Mouse (Mus musculus): Measurements from ENCODE around the gene Phactr1.
A peak's percentile ranks its signal among the peaks of the same experiment; 100 is the strongest.

The Phactr1 gene

DNA sequence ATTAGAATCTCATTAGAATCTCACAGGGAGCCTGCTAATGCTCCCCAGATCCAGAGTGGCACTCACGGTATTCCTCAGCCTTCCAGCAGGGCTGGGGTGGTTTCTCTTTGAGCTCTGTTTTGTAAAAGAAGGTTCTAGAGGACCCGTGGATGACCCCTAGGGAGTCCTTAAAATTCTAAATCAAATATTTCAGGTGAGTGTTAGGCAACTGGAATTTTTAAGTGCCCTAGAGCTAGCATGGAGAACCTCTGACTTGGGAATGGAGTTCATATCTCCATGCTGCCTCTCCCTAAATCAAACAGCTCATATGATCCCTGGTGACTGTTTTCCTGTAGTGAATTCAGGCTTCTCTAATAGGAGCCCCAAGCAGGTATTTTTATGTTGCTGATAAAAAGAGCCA is 197.9 kb downstream of the Phactr1 start:
- DNase-seq: no peak

DNA sequence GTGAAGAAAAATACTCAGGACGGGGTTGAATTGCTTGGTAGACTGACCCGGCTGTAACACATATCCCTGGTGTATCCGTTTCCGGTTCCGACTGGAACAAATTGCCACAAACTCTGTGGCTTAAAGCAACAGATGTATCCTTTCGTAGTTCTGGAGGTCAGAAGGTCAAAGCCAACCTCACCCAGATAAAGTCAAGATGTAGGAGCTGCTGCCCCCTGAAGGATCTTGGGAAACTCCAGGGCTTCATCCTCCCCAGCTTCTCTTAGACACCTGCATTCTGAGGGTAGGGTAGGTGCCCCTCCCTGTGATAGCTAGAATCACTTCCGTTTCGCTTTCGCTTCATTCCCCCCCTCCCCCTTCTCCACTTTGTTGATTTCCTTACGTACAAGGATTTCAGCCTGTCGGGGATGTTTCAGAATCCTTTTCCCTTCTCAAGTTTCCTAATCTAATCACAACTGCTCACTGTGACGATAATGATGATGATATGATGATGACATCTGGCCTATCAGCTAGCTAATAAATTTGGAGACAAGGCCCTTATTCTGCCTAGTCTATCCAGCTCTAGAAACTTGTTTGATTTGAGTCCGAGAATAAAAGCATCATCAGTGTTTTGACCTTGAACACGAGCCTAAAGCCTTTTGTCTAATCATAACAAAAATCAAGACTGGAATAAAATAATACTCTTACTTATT is 203.8 kb downstream of the Phactr1 start:
- DNase-seq: no peak

DNA sequence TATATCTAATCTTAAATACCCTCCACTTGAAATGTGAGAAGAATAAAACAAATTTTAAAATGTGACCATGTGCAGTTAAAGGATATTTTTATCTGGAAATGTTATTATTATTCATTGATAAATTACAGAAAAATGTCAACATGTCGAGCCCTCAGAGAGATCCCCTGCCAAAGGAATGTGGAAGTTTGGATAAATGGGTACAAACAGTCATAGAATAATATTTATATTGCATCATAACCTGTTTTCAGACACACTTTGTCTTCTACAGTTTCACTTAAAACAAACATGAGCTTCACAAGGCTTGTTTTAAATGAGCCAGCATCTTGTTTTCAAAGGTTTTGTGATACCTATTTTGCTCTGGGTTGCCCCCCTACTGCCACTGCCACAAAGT is 204.3 kb downstream of the Phactr1 start:
- DNase-seq: no peak

DNA sequence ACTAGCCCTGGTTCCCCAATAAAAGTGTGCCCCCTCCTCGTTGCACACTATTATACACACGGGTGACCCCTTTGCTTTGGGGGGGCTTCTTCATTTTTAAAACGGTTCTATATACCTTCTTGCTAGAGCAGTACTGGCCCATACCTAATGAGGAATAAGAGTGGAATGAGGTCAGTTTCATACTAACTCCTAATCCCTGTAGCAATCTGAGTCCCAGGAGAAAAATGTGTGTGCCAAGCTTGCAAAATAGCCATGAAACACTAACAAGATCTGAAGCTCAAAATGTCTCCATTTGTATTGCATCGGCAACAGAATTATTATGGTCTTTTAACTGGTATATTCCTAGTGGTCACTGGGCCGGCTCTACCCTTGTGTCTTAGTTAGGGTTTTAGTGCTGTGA is 207.3 kb downstream of the Phactr1 start:
- DNase-seq: no peak

DNA sequence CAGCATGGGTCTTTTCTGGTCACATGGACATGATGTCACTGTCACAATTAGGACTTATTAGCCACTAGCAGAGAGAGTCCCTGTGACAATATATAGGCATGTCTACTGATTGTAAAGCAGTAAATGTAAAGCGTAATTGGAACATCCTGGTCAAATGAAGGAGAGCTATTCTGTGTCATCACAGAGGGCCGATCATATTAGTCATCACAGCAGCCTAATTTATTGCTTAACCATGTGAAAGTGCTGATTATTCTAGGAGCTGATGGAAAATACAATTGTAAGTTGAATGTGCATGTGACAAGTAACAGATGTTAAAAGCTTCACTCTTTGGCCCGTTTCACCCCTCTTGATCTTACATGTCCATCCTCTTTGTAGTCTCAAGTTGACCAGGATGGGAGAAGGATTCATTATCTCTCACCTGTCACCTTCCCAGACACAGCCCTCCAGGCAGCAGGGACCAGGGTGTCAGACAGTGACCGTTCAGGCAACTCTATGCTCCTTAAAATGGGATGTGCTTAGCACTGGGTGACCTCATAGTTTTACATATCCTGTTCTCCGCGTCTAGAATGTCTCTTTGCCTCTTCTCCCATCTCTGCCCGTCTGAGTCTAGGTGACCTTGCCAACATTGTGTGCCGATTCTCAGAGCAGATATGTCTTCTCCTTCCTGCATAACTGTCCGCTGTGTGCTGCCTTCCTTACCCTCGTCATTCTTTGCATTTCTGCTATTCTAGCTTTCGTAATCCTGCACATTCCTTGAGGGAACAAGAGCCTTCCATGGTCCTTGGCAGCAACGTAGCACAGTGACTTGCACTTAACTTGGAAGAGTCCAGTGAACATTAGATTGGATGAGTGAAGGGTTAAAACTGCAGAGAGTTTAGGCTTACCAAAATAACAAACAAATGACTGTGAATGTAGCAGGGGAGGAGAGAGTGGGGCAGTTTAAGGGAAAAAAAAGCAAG is 209.4 kb downstream of the Phactr1 start:
- DNase-seq: no peak

DNA sequence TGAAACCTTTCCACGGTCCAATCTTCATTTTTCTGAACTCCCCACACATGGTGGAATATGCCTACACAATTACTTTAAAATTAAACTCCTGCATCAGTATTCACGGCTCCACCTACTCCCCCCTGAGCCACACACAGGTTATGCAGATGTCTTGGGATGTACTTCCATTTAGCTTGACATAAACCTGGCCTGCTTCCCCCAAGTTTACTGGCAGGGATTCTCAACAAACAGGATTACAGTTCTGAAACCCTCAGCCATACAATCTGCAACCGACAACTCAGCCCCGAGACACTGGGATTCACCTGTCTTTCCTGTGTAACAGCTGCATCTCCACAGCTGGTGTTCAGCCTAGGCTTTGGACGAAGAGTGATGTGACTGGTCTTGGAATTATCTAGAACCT is 210.2 kb downstream of the Phactr1 start:
- DNase-seq: no peak

DNA sequence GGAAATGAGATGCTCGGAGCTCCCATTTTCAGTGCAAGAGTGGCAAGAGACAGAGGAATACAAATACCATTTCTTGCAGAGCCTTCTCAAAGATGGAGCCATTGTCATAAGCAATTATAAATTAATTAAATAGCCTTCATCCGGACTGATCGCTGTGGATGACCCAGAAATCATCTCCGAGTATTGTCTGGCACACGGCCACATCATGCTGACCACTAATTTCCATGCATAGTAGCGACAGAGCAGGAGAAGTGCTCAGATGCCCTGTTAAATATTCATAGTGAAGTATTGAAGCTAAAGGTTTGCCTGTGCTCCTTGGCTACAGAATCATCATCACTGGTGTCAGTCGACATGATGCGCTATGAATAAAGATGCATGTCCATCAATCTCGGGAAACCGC is 213.6 kb downstream of the Phactr1 start:
- no peak for DNase-seq

DNA sequence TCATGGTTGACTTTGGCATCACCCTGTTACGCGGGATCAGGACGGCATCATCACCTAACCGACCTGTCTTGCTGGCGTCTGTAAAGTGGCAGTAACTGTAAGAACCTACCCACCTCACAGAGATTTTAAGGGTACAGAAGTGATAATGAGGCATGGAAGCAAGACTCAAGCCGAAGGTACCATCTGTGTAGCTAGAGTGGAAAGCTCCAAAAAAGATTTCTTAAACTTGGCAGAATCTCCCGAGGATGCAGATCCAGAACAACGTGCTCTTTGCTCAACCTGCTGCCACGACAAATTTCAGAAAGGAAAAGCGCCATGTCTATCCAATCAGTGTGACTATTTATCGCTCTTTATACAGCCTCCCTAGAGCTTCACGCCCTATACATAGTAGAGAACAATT is 214.2 kb downstream of the Phactr1 start:
- no peak for DNase-seq

DNA sequence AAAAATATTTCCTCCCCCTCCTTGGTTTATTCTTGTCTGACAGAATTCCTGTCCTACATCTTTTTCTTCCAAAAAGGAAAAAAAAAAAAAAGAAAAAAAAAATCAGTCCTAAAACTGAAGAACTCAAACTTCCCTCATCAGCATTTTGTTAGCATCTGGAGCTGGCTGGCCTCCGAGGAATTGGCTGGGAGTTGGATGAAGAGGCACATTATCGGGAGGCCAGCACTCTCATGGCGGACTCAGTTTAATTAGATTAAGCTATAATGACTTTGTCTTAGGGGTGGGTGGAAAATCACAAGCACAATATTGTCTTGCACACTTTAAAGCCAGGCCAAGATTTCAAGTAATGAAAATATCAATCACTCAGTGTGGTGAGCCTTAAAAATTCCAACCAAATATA is 215.6 kb downstream of the Phactr1 start:
- no peak for DNase-seq

DNA sequence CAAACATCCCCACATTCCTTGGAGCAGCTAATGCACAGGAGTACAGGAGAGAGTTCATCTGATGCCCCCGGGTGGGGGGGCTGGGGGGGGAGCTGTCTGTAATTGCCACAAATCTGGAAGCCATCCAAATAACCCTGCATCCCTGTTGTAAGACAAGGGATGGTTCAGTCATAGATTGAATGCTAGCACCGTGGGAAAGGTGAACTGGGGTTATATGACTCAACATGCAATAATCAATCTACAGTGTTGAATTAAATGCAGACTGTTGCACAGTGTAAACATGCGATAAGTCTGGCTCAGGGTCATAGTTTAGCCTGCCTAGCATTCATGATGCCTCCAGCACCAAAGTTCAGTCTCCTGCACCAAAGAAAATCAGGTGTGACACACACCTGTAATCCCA is 219.2 kb downstream of the Phactr1 start:
- DNase-seq: no peak

DNA sequence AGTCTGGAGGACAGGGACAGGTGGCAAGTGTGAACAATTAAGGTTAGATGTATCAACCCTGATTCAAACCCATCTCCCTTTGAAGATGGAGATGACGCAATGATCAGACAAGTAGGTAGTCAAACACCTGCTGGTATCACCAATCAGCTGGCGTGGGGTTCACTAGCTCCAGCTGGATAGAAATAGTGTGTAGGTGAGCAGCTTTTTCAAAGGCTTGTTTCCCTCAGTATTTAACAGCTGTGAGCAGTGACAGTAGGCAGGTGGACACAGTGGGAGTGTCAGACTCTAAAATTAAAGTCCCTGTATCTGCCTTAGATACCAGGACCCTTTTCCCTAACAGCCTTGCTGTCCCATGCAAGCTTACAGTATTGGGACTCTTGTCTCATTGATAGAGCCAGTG is 221.4 kb downstream of the Phactr1 start:
- no peak for DNase-seq

DNA sequence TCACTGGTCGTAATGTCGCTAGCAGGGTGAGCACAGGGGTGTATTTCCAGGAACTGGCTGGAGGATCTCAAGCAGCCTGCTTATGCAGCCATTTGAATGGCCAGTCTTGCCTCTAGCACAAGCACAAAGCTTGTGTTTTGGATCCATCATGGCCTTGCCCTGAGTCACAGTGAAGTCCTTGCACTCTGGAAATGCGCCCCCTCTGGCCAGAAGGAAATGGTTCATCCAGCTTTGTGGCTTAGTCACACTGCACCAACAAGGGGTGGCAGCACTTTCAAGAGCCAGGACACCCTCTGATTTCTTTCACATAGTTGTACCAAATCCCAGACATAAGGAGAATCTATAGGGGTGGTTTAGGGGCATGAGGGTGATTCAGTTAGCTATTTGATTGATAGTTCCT is 222.4 kb downstream of the Phactr1 start:
- DNase-seq: no peak

DNA sequence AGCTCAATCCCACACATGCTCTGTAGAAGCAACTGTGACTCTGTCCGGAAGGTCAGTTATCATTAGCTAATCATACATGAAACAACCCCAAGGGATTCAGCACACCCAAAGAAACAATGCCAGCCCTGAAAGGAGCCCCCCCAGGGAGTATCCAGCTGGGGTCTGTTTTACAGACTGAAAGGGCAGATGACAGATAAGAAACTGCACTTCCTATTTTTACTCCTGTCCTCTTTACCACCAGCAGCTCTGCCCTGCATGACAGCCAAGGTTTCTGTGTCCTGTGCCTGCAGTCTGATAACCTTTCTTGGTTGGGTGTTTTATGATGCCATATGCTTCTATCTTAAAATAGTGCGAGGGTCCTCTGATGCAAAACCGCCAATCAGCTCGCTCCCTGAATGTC is 225.4 kb downstream of the Phactr1 start:
- peak; percentile 1 to 4 for DNase-seq

DNA sequence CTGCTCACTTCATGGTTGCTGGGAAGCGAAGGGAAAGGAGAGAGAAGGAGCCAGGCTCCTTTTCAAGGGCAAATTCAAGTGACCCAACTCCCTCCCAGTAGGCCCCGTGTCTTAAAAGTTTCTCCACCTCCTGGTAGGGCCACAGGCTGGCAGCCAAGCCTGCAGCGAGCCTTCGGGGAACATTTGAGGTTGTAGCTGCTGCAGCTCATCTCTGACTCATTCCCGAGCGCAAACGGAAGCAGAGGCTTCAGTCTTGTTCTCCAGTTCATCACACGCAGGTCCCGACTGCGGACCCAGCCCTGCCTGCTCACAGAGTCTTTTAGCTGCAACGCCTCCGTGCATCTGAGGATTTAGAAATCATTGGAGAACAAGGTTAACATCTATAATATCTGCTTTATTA is 226.6 kb downstream of the Phactr1 start:
- no peak for DNase-seq

DNA sequence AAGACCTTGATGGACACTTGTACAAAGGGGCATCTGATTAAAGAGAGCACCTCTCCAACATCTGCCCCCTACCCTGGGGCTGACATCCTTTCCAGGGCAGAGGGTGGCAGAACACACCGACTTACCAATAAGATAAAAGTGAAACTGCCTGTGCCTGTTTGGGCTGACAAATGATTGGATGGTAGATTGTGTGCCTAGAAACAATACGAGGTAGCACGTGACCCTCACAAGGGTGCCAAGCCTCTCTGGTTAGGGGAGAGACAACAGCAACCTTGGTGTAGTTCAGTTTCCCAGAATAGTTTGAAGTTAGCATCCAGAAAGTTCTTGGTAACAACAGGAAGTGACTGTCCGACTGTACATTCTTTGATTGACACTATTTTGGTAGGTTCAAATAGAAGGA is 234.7 kb downstream of the Phactr1 start:
- no peak for DNase-seq

DNA sequence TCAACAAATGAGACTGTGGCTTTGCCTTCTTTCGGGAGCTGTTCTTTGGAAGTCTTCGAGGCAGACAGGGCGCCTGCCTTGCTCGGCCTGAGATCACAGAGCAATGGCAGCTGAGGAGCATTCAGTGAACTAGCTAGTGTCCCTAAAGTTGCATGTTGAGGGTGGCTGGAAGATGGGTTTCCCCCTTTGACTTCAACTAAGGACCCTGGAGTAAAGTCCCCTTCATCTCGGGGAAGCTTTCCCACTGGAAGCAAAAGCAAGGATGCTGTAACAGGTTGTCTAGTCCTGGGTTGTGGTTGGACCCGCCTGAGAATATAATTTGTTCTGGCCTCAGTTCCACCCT is 235.4 kb downstream of the Phactr1 start:
- DNase-seq: no peak

DNA sequence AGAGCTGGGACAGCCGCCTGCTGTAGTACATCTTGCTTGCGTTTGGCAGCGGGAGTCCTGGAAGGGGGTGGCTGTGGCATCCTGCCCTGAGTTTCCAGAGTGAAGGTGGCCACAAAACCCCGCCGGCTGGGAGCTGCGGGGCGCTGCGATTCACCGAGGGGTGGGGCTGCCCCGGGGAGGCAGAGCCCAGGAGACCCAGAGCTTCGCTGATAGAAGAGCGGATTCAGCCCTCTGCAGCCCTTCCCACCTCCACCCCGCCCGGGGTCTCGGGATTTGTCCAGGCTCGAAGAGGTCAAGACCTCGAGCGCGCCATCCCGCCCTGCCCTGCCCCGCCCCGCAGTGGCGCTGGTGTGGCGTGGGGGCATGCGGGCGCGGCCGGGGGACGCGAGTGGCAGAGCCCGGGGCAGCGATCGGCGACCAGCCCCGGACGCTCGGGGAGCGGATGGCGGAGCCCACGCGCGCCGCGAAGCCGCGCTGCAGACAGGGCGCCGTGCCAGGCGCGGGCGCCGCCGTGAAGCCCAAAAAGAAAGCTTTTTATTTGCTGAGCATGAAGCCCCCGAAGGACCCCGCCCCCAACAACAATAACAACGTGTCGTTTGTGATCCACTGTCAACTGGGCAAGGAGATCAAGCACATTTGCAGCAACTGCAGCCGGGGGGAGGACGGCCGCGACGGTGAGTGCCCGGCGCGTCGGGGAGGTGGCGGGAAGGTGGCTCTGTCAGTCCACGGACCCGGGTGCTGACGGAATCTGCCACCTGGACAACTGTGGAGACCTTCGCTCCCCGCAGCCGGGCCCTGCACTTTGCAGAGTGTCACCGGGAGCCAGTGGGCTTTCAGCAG is 236.0 kb downstream of the Phactr1 start:
- DNase-seq: peak; percentile 1

DNA sequence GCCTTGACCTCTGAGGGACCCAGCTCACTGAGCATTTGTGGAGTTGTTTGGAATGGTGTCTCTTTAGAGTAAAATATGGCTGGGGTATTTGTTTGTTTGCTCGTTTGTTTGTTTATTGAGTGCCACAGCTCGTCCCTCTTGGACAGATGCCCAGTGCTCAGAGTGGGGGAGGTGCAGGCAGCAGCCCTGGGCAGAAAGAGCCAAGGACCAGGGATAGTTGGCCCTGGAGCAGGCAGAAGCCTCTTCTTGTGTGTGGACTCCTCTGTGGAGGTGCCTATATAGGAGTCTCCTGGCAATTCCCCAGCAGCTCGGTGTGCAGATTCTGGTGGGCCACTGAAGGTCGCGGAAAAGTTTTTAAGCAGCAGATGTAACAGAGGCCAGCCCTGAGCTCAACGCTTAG is 236.8 kb downstream of the Phactr1 start:
- no peak for DNase-seq

DNA sequence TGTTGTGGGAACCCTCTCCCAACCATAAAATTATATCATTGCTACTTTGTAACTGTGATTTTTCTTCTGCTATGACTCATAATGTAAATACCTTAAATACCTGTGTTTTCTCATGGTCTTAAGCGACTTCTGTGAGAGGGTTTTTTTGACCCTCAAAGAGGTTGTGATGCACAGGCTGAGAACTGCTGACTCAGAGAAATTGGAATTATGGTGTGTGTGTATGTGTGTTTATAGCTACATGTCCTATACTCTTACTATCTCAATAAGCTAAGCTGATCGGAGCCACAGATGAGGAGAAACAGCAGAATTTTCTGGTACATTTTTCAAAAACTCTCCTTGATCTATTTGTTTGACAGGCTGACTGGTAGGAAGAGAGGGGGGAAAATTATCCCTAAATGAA is 239.6 kb downstream of the Phactr1 start:
- DNase-seq: no peak

DNA sequence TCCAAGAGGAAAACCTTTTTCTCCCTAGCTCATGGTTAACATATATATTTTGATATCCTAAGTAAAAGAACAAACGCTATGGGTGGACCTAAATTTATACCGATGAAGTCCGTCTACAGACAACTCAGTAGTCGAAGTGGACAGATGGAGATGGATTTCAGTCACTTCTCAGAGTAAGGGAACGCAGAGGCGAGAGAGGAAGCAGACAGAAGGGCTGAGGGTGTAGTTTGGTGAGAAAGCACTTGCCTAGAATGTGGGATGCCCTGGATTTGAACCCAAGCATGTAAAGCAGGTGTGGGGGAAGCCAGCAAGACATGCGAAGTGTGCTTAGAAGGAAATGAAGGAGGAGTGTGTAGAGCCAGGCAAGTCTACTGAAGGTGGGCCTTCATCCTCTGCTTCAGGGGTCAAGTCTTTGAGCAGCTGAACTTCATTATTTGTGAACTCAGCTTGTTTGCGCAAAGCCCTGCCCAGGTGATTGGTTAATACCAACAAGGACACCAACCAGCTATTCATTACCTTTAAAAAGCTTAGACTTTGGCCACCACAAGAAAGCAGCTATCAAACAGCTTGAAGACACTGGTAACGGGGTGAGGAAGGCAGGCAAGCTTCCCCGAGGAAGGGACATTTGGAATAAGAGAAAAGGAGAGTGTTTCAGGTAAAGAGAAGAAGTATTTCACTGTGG is 241.5 kb downstream of the Phactr1 start:
- no peak for DNase-seq

DNA sequence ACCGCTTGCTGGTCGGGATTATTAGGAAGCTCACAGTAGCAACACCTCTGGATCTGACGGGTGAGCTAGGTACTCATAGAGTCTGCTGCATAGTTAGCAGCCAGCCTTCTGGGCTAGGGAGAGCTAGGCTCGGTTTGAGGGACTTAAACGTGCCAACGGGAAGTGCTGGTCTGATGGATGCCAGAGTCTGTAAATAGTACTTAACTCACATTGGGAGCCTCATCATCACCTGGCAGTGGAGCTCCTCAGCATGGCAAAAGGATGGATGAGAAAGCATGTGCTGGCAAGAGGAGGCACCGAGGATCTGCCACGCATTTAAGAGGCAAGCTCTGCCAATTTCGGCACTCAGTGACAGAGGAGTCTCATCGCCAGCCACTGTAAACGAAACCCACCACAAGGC is 247.4 kb downstream of the Phactr1 start:
- no peak for DNase-seq

DNA sequence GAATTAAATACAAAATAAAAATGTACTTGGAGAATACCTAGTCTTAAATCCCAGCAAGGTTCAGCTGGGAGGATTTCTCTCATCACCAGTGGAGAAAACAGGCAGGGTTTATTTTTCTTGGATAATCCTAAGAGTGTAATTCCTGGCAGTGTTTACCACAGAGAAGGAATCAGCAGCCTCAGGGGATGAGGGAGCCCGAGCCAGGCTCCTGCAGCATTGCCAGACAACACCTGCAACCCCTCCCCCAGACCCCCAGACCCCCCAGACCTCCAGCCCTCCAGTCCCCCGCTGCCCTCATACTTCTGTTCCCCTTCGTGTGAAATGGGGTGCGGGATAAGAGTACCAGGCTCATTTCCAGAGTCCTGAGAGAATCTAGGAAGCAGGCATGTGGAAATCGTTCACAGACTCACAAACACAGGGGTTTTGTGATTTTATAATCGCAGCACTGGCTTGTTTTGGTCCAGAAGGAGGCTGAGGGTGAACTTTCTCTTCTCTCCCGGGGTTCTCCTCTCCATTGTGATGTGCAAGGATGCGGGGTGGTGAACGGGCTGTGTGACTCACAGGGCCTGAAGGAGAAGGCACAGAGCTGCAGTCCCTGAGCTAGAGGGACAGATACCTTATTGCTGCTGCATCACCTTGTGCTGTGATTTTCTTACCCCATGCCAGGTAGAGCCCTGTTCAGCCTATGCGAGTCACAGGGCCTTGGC is 249.3 kb downstream of the Phactr1 start:
- DNase-seq: no peak

Data from B cell, adult 2 months (primary cell).